Mouse (Mus musculus): ENCODE measurements around the gene Guk1. TPM values are rescaled to one million over a fixed set of nuclear protein-coding genes. Genes with fewer than 3 reads are reported as not detected.

Gene Guk1
- polyA plus RNA-seq (2014; fragmentation: Illumina TruSeq; extraction: RNeasy Lipid Tissue Mini Kit (QIAGEN cat#74804); ENCODE audit: low read depth, low replicate concordance) = 6.4 TPM

DNA sequence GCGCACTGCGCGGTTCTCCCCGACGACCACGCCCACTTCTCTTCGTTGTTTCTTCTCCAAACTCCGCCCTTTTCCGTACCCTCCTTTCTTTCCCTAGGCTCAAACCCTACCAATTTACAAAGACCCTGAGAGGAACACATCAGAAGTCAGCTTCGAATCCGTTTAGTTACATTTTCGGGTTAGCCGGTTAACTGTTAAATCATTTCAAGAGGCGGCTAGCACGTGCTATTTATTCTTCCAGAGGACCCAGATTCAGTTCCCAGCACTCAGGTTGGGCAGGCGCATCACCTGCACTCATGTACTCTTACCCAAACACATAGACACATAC is at the start of gene Guk1:
Gene Guk1 (minus strand): TSS at position 154 of the 328 bp plus-strand sequence.

DNA sequence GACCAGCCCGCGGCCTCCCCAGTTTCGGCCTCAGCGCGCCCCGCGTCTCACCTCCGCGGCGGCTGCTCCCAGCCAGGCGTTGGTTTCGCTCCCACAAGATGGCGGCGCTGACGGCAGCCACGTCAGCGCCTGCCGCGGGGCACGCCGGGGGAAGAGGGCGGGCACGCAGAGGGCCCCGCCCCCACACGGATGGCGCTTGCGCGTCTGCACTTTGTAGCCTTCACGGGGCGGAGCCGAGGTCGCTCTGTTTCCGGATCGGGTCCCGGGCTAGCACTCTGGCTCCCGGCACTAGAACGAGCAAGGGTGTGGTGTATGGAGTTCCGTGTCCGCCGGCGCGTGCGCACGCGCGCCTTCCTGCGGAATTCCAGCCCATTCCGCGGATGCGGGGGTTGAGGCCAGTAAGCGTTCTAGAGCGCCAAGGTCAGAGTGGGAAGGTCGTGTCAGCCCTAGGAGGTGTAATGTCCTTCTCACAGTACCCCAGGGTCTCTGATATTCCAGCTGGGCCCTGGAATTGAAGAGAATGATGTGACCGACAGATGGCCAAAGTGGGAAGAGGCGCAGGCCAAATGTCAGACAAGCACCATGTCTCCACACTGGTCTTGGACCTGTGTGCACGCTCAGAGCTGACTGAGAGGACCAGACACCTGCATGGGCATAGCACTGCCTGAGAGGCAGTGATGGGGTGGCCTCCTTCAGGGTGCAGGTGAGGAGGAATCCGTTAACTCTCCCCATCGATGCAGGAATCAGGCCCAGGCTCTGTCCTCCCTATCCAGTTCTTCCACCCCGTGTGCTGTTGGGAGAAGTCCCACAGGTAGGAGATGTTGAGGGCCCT is 36.3 kb upstream of the Guk1 start, which contains the start of gene Arf1:
Gene Arf1 (minus strand): TSS at position 149 of the 832 bp plus-strand sequence.

GRCm38 (mm10) chr11:59208153-59208831 is 16.3 kb upstream of the Guk1 start, which contains the start of gene 2310033P09Rik:
Gene 2310033P09Rik, plus strand, starts transcription at chr11:59208321.

DNA sequence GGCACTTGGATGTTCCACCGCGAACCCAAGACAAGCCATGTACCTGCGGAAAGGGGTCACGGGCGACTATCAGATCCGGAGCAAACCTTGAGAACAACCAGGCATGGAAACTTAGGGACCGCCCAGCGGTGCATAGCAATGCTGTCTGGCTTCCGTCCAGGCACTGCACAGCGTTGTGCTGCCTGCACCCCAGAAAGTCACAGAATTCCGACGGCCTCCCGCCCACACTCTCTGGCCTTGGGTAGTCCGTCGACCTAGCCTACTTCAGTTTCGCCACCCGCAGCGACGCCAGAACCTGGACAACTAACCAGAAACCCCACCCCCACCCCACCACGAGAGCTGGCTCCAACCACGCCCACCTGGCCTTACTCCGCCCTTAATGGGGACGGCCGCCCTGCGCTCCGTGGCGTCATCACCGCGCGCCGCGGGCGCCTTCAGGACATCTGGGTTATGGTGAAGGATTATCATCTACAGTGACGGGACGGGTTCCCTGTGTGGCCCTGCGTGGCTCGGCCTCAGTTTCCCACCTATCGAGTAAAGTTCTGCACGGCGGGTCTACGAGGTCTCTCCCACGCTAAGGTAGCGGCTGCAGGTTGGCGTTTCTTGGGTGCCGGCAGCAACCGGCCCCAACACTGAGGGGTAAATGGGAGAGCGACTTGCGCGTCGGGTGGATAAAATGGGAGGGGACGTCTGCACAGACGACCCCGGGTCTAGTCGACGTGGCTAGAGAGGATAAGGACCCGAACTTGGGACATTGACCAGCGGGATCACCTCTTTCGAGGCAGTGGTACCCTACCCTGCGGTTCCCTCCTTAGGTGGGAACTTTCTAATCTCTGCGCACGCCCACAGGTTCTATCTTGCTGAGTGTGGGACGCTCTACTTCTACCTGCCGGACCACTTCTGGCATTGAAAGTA is 10.3 kb upstream of the Guk1 start, which contains the start of gene Mrpl55:
Gene Mrpl55 (plus strand): TSS at position 406 of the 915 bp plus-strand sequence.

DNA sequence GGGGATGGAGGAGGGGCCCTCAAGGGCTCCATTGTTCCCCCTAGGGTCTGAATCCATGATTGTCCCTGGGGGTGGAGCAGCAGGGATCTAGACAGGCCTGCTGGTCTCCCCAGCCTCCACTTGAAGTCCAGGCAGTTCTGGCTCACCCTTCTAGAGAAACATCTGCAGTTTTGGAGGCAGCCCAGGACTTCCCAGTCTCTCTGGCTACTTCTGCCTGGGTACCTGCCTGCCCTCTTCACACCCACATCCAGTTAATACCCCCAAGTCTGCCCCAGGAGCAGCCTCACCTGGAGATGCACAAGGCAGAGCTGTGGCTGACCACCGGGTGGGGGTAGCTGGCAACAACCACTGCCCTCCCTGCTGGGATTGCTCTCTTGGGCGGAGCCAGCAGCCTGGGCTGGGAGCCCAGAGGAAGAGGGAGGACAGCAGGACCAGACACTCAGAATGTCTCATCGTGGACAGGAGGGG is 9.1 kb downstream of the Guk1 start, which contains the start of gene Gjc2:
Gene Gjc2 (minus strand): TSS at position 350 of the 468 bp plus-strand sequence.

DNA sequence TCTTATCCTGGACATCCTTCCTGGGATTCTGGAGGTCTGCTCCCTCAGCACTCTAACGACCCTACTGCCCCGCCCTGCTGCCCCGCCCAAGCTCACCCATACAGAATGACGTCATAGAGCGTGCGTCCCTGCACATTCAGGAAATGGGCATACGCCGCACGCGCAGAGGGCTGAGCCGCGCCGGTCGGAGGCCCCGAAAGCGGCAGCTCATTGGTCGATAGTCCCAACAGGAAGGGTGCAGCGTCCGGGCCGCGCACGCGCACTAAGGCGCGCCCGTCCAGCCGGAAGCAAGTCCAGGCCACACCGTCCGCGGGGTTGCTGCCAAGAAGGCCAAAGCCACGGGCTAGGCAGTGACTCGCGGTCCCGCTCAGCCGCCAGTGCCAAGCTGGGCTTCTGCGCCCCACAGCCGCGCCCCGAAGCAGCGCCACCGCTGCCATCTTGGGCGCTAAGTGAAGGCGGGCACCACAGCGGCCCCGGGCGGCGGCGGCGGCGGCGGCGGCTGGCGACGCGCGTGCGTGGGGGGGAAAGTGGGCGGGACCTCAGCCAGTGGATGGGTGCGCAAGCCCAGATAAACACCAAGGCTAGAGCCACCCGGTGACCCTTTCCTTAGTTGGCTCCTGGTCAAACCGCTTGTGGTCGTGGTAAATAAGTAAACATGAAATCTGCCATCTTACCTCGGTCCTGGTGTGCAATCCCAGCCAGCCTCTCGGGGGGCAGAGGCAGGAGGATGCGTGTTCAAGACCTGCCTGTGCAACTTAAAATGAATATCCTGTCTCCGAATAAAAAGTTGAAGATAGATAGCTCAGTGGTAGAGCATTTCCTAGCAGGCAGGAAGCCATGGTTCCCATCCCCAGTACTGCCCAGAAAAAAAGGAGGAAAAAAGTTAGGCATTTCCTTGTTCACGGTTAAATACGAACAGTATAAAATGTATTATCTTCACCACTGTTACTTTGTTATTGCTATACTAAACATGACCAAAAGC is 28.5 kb downstream of the Guk1 start, which contains the start of gene Iba57:
Gene Iba57 (minus strand): TSS at position 485 of the 982 bp plus-strand sequence.

GRCm38 (mm10) chr11:59135904-59136452 is 56.0 kb downstream of the Guk1 start, which contains the start of gene Obscn:
Gene Obscn, minus strand, starts transcription at chr11:59136402.

Other genes starting within 250 kb of the Guk1 start
- gene Hist3h2ba, start 243.3 kb downstream of the Guk1 start, polyA plus RNA-seq (2014; fragmentation: Illumina TruSeq; extraction: RNeasy Lipid Tissue Mini Kit (QIAGEN cat#74804); ENCODE audit: low read depth, low replicate concordance) = not detected
- 2.3 TPM for gene Hist3h2a, start 237.5 kb downstream of the Guk1 start, polyA plus RNA-seq (2014; fragmentation: Illumina TruSeq; extraction: RNeasy Lipid Tissue Mini Kit (QIAGEN cat#74804); ENCODE audit: low read depth, low replicate concordance)
- not detected for gene Trim17, start 237.5 kb downstream of the Guk1 start, polyA plus RNA-seq (2014; fragmentation: Illumina TruSeq; extraction: RNeasy Lipid Tissue Mini Kit (QIAGEN cat#74804); ENCODE audit: low read depth, low replicate concordance)
- 2.0 TPM for gene Trim11, start 214.1 kb downstream of the Guk1 start, polyA plus RNA-seq (2014; fragmentation: Illumina TruSeq; extraction: RNeasy Lipid Tissue Mini Kit (QIAGEN cat#74804); ENCODE audit: low read depth, low replicate concordance)
- gene Obscn, start 55.8 kb downstream of the Guk1 start, polyA plus RNA-seq (2014; fragmentation: Illumina TruSeq; extraction: RNeasy Lipid Tissue Mini Kit (QIAGEN cat#74804); ENCODE audit: low read depth, low replicate concordance) = not detected
- 1.1 TPM for gene Iba57, start 28.5 kb downstream of the Guk1 start, polyA plus RNA-seq (2014; fragmentation: Illumina TruSeq; extraction: RNeasy Lipid Tissue Mini Kit (QIAGEN cat#74804); ENCODE audit: low read depth, low replicate concordance)
- not detected for gene Gjc2, start 9.0 kb downstream of the Guk1 start, polyA plus RNA-seq (2014; fragmentation: Illumina TruSeq; extraction: RNeasy Lipid Tissue Mini Kit (QIAGEN cat#74804); ENCODE audit: low read depth, low replicate concordance)
- gene Mrpl55, start 10.3 kb upstream of the Guk1 start, polyA plus RNA-seq (2014; fragmentation: Illumina TruSeq; extraction: RNeasy Lipid Tissue Mini Kit (QIAGEN cat#74804); ENCODE audit: low read depth, low replicate concordance) = 10.2 TPM
- gene 2310033P09Rik, start 16.1 kb upstream of the Guk1 start, polyA plus RNA-seq (2014; fragmentation: Illumina TruSeq; extraction: RNeasy Lipid Tissue Mini Kit (QIAGEN cat#74804); ENCODE audit: low read depth, low replicate concordance) = 1.6 TPM
- 149 TPM for gene Arf1, start 36.1 kb upstream of the Guk1 start, polyA plus RNA-seq (2014; fragmentation: Illumina TruSeq; extraction: RNeasy Lipid Tissue Mini Kit (QIAGEN cat#74804); ENCODE audit: low read depth, low replicate concordance)
- not detected for gene Wnt3a, start 98.5 kb upstream of the Guk1 start, polyA plus RNA-seq (2014; fragmentation: Illumina TruSeq; extraction: RNeasy Lipid Tissue Mini Kit (QIAGEN cat#74804); ENCODE audit: low read depth, low replicate concordance)
- 0.29 TPM for gene Wnt9a, start 114.7 kb upstream of the Guk1 start, polyA plus RNA-seq (2014; fragmentation: Illumina TruSeq; extraction: RNeasy Lipid Tissue Mini Kit (QIAGEN cat#74804); ENCODE audit: low read depth, low replicate concordance)
- gene Prss38, start 183.4 kb upstream of the Guk1 start, polyA plus RNA-seq (2014; fragmentation: Illumina TruSeq; extraction: RNeasy Lipid Tissue Mini Kit (QIAGEN cat#74804); ENCODE audit: low read depth, low replicate concordance) = not detected

Measured in liver, adult 10 weeks (tissue).